Mouse (Mus musculus) adrenal gland, adult (tissue): ENCODE results near the gene Ddx56.
"Not testable (repeated sequence)": the region's sequence is repeated elsewhere in the genome, so short reads cannot be mapped to it uniquely, and the experiment has no call there.

Experiments
- DNase-seq, 2 experiments: peaks; one replicate each; pipeline ENCODE4 v3.0.0; 2022 to 2023; ENCODE audit warnings: low spot score in 1 of 2; ENCODE audit not compliant: inconsistent age in 2 of 2

Ddx56 gene

DNA sequence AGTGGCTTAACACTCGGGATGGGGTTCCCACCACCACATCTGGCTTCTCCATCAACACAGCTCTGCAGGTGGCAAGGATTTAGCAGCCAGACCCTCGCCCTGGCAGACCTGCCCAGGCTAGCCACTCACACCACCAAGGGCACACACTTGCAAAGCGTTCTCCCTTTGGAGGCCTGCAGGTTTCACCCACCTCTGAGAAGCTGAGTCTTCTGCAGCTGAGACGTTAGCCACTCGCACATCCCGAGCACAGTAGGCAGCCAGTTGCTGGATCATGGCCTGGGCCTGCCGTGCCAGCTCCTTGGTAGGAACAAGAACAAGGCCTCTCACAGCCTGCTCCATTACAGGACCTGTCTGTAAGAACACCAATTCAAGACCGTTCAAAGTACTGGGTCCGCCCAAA lies 951 bp downstream of the Ddx56 start:
- no peak for DNase-seq

DNA sequence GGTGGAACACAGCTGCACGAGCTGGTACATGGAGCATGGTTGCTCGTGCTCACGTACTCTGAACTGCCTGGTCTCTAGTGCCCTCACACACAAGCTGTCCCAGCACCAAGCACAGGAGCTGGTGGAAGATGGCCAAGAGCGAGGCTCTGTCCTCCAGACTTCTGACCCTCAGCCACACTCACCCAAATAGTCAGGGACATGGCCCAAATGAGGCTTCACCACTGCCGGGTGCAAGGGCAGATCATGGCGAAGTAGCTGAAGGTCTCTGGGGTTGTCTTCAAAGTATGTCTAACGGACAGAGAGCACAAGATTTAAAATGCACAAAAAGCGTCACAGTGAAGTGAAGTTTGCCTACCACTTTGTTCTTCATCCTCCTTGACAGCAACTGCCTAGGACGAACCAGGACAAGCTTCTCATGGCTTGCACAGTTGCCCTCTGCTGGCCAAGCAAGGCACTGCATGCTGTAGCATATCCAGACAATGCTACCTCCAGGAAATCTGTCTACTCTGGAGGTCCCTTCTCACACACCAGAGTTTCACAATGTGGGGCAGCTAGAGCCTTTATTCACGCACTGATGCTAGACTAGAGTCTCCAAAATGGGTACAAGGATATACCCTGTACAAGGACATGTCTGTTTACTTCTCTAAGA lies 6.0 kb downstream of the Ddx56 start:
- peak; percentile 54 to 87 for DNase-seq

DNA sequence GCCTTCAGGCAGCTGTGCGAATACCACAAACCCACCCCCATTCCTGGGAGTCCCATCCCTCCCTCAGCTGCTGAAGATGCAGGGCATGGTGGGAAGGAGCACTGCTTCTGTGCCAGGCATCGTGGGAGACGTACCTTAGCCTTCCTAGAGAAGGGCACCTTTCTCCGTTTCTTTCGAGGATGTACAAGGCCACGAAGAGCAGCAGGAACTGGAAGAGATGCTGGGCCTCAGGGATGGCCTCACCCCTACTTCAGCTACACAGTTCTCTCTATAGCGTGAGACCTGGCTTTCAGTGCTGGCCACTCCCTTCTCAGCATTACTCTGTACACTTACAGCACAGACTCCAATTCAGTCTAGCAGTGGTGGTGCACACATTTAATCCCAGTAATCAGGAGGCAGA lies 8.2 kb downstream of the Ddx56 start:
- DNase-seq: no peak

DNA sequence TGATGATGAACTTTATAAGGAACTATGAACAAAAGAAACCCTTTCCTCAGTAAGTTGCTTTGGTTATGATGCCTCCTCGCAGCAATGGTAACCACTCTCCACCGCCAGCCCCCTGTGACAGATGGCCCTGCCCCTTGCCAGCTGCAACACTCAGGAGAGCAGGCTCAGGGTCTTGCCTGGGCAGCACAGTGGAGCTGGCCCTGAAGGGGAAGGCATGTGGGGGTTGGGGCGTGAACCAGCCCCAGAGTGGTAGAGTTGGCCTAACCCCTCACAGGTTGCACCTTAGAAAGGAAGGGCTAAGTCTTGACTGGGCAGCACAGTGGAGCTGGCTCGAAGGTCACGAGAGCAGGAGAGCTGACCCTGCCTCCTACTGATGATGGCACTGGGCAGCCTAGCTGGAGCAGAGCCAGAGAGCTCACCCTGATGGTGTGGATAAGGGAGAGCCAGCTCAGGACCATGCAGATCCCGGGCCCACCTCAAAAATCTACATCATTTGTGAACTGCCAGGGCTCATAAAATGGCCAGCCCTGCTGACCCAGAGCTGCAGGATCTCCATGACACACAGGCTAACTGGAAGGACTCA lies 11.0 kb downstream of the Ddx56 start:
- DNase-seq: peak in 1 of 2 experiments; percentile 67

DNA sequence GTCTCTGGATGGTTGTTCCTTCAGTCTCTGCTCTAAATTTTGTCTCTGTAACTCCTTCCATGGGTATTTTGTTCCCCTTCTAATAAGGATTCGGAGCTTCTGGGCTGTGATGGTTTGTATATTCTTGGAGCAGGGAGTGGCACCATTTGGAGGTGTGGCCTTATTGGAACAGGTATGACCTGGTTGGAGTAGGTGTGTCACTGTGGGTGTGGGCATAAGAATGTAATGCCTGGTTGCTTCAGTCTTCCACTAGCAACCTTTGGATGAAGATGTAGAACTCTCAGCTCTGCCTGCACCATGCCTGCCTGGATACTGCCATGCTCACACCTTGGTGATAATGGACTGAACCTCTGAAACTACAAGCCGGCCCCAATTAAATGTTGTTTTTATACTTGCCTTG lies 13.0 kb downstream of the Ddx56 start:
- not testable (repeated sequence) for DNase-seq

DNA sequence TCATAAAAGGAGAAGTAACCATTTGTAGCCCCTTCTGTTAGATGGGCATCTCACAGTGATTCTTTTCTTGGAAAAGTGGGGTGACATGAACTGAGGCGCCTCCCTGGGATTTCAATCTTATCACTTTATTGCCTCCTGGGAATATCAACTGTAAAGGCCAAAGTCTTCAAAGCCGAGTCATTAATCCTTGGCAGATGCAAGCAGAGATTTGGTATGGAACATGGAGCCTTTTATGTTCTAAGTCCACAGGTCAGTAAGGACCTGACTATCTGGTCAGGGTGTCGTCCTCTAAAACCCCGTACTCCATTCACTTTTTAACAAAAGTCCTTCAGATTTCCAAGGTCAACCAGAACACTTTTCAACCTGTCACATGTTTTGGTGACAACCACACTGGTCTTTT lies 14.7 kb downstream of the Ddx56 start:
- DNase-seq: no peak

DNA sequence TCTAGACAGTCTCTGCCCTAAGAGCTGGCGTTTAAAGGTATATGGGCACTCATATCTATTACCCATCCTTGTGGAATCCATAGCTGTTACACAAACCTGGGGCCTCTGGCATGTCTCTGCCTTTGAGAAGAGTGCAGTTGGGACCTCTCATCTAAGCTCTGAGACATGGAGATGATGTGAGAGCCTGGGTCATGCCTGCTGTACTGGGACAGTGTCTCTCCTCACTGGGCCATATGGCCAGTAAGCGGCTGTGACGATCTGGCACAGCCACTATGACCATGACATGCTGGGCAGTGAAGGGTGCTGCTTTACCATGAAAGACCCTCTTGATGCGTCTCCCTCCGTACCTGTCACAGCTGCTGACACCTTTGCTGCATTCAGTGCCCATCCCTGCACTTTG lies 15.3 kb downstream of the Ddx56 start:
- DNase-seq: no peak

DNA sequence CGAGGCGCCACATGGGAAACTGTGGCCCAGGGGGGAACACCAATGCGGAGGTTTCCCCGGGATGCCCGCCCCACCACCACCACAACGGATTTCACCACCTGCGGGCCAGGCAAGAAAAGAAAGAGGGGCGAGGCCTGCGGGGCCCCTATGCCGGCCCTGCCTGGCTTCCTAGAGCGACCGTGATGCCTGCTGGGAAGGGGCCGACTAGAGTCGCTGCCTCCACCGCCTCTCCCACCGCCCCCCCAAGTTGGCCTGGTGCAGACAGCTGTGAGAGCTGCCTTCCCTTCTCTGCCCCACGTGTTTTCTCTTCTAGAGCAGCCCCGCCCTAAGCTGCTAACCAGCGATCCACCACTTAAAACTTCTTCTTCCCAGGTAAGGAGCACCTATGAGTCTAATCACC lies 22.9 kb downstream of the Ddx56 start:
- no peak for DNase-seq

DNA sequence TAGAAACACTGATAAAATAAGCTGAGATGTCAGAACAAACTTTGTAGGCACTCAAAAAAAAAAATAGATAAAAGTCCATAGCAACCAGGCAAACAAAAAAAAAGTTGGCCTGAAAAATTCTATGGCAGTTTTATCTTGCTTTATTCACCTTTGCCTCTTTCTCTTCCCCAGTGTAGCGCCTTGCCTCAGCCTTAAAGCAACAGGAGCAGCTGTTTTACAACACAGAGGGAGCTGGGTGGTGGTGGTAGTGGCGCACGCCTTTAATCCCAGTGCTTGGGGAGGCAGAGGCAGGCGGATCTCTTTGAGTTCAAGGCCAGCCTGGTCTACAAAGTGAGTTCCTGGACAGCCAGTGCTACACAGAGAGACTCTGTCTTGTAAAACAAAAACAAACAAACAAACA lies 34.5 kb downstream of the Ddx56 start:
- no peak for DNase-seq

DNA sequence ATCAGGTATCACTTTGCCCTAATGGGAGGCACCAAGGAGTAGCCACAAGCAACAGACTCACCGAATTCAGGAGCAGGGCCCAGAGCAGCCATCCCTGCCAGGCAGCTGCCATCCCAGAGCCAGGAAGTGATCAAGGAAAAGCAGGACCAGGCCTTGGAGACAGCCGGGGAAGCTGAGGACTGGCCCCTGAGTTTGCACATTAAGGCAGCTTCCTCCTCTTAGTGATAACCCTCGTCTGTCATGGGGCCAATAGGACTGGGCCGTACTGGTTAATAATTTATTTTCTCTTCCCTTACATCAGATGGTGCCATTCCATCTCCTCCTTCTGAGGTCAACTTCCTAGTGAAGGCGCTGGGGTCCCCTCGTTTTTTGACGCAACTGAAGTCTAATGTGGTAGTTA lies 37.6 kb downstream of the Ddx56 start, which contains the start of gene Npc1l1:
Npc1l1 (minus strand) TSS at position 132 of the 400 bp plus-strand sequence.
- DNase-seq: no peak

DNA sequence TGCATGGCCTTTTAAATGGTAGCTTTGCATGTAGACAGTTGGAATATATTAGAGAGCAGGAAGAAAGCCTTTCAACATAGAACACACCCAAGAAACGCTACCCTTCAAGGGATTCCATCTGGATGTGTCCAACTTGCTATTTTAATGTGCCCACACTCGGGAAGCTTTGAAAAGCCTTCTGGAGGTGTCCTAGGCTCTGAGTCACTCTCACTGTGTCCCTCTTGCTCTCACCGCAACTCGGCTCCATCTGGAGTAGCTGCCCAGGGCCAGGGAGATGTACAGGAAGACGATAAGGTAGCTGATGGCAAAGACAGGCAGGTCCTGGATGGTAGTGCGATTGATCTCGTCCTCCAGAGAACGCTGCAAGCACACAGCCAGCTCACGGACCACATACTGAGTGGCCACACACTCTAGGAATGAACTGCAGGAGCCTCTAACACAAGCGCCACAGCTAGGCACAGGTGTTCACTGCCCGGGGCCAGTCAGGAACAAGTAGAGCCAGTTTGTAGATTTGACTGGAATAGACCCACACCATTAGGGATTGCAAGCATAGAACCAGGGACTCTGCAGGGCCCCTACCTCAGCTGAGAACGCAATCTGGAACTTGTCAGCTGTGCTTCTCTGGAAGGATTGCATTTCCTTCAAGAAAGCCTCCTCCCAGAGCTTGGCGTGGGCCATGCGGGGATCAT lies 42.9 kb downstream of the Ddx56 start:
- no peak for DNase-seq

DNA sequence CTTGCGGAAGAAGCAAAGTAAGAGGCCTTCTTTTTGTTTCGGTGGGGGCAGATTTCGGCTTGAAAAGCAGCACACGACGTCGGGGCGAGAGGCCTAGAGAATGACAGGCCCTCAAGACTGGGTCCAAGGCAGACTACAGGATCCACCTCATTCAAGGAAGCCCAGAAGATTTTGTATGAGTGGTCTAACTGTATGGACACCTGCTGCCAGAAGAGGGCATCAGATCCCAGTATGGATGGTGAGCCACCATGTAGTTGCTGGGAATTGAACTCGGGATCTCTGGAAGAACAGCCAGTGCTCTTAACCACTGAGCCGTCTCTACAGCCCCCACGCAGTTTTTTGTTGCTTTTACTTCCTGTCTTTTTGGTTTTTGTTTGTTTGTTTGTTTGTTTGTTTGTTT lies 45.4 kb downstream of the Ddx56 start:
- DNase-seq: no peak

DNA sequence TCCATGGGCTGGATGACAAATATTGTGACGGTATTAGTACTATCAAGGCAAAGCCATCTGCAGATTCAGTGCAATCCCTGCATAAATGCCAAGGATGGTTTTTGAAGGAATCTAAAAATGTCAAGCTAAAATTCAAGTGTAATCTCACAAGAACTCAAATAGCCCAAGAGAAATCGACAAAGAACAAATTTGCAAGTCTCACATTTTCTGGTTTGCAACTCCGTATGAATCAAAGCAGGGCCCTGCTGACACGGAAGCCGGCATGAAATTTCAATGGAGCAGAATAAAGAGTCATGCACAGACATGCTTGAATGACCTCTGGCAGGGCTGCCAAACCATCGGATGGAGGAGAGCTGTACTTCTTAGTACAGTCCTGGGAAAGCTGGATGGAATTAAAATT lies 47.6 kb downstream of the Ddx56 start:
- DNase-seq: no peak

DNA sequence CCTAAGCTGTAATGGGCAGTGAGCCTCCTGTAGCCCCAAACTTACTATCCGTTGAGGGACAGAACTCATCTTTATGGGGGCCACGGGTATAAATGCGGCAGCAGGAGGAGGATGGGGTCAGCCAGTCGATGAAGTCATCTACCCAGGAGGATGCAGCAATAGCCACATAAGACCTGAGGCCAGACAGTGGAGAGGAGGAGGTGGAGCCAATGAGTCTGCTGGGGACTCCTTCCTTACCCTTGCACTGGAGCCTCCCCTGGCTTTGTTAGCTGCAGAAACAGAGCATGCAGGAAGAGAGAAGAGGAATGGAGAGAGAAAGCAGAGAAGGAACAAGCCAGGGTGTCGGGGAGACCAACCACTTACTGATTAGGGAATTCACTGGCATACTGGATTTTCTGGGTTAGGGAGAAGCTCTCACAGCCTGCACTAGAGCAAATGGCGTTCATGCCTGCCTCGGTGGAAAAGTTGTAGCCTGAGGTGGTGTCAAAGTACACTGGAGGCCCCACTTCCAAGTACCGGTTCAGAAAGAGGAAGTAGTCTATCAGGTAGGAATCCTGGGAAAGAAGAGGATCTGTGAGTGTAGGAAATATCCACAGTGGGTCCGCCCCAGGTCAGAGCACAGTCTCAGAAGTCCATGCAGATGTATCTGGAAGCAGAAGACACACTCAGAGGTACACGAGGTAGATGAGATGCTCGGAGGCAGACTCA lies 49.2 kb downstream of the Ddx56 start:
- no peak for DNase-seq

DNA sequence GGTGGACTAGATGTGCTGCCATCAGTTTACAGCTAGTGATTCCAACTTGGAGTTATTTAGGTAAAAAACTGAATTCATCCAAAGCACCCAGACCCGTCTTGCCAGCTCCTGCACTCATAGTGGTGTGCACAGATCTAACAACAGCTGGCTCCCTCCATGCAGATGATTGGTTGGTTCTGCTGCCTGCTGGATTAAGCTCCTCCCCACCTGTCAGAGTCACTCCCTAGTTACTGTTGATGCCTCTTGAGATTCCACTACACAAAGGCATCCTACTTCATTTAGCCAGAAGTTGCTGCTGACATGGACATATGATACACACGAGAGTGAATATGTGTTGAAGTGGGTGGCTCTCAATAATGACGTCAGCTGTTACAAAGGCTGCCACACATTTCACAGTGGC lies 50.7 kb downstream of the Ddx56 start:
- no peak for DNase-seq
